Mouse (Mus musculus): ENCODE results near the gene Hist2h2aa1.
"Not testable (repeated sequence)": the region's sequence is repeated elsewhere in the genome, so short reads cannot be mapped to it uniquely, and the experiment has no call there.

Hist2h2aa1 gene

DNA sequence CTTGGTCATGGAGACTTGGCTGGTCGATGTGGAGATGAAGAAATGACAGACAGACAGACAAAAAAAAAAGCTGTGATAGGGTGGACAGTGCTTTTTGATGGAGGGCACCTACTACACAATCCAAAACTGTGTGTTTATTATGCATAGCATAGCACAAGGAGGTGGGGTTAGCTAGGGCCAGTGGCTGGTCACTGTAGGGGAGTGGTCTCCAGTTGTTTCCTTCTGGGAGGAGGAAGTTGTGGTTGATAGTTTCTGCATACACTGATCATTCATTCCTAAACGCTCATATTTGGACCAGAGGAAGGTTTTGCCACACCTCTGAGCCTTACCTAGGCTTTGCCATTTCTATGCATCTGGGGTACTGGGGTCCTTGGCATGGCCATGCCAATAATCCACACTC, 14.9 kb upstream of the Hist2h2aa1 start:
- DNase-seq (ENCODE audit: low spot score): no peak

DNA sequence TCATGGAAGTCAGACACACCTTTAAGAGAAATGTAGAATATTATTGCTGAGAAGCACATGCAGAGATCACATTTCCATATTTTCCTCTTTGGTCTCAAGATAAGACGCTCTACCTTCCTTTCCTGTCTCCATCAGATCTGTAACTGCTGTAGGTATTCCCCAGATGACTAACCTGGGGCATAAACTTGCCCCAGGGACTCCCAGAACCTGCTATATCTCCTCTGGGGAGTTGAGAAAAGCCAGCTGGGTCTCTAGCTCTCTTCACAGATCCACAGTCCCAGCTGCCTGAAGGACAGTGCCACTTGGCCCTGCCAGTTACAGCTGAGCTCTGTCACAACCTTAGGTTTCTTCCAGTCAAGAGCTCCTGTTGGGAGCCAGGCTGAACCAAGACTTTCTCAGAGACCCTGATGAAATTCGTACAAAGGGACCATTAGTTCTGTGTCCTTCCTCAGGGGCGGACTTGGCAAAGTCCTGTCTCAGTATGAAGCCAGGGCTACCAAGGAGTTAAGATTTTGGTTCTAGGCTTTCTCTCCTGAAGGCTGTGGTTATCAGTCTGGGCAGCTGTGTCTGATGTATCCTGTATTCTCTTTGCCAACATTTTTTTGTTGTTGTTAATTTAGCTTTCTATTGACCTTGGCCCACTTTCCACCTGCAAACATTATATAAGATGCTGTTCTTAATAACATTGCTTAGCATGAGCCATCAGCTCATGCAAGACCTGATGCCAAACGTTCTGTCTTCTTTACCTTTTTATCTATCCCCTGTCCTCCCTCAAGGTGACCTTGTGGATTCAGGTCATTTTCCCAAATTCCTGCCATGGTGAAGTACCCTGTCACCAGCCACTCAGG, 14.2 kb upstream of the Hist2h2aa1 start:
- no peak for DNase-seq (ENCODE audit: low spot score)

DNA sequence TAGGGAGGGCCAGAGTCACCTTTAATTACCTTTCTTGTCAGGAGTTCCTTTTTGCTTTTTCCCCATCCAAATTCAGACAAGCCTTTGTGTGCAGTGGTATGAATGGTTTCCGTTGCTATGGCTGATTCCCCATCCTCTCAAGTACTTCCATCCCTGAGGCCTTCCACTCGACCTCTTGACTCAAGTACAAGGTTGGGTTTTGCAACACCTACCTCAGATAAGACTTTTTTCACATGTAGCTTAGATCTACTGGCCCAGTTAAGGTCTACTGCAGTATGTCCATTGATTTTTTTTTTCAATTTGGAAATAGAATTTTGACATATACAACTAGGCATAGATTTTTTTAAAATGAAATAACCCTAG, 13.6 kb upstream of the Hist2h2aa1 start:
- no peak for DNase-seq (ENCODE audit: low spot score)

DNA sequence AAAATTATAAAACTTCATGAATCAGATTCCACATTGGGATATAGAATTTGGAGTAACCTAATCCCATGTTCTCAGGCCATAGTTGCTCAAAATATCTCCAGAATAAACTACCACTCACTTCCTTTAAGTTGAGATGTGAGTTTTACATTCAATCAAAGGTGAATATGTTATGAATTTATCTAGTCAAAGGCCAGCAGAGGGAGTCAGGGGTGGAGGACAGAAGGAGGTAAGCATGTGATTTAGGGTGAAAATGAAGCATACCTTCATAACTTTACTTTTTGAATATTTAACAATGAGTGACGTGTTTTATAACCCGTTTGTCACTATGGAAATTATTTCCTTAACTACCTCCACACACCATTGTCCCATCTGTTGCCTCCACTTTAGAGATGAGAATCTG, 10.4 kb upstream of the Hist2h2aa1 start:
- no peak for DNase-seq (ENCODE audit: low spot score)

DNA sequence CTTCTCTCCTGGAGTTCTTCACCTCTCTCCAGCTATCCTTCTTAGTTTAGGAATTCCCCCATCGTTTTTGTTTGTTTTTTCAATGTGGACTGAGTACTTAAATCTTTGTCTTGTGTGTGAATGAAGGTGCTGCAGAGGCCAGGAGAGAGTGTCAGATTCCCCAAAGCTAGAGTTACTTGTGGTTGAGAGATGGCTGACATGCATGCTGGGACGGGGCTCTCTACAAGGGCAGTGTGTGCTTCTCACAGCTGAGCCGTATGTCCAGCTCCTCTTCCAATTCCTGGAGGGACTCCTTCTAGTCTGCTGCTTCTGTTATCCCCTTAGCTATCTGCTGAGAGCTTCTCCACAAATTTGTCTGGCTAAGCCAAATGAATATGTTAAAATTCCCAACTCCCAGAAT, 9.5 kb upstream of the Hist2h2aa1 start:
- DNase-seq (ENCODE audit: low spot score): no peak

DNA sequence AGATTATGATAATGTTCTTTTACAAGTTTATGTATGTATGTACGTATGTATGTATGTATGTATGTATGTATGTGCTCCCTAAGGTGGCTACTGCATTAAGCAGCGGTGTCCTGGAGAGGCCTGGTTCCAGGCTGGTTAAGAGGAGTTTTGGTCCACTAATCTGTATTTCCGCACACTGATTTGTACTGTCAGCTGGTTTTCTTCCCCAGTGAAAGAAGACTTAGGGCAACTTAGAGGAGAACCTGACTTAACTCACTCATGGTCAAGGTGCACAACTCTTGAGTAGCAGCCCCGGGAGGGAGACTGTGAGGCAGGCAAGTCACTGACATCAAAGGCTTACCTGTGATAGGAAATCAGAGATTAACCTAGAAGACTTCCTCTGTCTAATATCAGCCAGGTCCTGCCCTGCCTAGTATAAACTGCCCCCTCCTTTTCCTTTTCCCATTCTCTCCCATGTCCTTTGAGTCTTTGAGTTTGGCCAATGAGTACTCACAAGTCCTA, 8.4 kb upstream of the Hist2h2aa1 start:
- DNase-seq (ENCODE audit: low spot score): no peak

DNA sequence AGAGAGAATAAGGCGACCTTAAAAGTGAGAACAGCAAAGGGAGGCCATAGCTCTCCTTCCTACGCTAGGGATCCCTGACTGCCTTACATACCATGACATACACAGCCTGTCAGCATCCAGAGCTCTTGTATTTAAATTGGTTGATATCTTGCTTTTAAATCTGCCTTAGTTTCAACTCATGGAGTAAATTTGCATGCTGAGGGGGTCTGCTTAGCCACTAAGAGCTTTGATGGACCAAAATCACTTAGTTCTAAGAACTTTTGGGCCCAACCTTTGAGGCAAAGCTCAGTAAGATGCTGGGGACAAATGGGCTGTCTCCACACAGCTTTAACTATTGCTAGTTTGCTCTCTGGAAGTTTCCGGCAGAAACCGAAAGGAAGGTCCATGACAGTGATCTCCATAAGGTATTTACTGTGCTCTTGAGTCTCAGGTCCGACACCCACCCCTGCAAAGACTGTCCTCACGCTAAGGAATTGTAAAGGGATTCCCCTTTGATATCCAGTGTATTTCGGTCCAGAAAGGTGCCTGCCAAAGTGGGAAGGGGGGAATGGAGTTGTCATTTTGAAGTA, 7.9 kb upstream of the Hist2h2aa1 start:
- DNase-seq (ENCODE audit: low spot score): no peak

DNA sequence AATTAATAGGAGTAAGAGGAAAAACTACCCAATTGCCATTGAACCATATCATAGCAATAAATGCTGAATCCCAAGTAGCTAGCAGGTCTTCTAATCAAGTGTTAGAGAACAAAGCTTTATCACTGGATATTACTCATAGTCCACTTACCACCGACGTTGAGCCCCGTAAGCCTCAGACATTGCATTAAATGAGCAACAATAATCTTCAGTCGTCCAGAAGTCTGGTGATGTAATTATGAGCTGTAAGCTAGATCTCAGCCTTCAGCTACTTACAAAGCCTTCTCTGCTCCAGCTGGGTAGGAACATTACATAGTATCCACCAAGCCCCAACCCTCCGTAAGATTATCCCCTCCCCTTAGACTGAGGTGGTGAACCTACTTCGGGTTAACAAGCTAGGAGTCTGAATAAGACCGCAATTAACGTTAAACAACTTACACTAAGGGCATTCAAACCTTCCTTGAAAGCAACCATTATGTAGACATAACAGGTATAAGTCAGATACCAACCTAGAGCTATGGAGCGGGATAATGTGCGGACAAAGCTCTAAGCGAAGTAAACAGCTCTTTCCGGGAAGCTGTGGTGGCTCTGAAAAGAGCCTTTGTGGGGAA, 7.3 kb upstream of the Hist2h2aa1 start:
- DNase-seq (ENCODE audit: low spot score): peak; percentile 53

DNA sequence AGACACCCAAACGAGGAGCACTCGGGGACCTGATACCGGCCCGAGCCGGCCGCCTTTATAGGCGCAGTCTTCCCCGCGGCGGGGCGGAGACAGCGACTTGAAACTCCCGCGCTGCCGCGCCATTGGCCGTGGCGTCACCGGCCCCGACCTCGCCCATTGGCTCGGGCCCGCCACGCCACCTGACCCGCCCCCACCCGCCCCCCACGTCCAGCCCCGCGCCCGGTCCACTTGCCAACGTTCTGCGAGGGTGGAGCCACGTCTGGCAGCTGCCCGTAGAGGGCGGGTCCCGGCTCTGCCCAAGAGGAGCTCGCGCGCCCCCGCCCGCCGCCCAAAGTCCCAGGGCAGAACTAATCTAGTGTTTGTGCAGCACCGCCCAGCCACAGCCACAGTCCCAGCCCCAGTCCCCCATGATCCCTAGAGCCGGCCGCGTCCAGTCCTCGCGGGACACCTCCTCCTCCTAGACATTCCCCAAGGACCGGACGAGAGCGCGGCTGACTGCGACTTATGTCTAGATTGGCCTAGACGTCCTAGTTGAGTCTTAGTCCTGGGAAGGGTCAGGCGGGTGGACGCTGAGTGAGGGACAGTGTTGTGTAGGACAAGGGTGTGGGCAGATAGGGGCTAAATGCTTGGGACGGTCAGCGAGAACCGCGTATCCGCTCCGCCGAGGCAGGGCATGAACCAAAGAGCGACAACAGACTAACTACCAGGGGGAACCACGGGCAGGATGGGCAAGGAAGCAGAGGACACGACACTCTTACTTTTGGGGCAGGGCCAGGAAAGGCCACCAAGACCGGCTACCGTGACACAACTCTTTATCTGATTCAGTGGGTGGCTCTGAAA, 6.1 kb upstream of the Hist2h2aa1 start, which contains the start of gene Hist2h3c2:
TSS of gene Hist2h3c2 (minus strand) at position 174 of the 840 bp plus-strand sequence.
- not testable (repeated sequence) for DNase-seq (ENCODE audit: low spot score)

DNA sequence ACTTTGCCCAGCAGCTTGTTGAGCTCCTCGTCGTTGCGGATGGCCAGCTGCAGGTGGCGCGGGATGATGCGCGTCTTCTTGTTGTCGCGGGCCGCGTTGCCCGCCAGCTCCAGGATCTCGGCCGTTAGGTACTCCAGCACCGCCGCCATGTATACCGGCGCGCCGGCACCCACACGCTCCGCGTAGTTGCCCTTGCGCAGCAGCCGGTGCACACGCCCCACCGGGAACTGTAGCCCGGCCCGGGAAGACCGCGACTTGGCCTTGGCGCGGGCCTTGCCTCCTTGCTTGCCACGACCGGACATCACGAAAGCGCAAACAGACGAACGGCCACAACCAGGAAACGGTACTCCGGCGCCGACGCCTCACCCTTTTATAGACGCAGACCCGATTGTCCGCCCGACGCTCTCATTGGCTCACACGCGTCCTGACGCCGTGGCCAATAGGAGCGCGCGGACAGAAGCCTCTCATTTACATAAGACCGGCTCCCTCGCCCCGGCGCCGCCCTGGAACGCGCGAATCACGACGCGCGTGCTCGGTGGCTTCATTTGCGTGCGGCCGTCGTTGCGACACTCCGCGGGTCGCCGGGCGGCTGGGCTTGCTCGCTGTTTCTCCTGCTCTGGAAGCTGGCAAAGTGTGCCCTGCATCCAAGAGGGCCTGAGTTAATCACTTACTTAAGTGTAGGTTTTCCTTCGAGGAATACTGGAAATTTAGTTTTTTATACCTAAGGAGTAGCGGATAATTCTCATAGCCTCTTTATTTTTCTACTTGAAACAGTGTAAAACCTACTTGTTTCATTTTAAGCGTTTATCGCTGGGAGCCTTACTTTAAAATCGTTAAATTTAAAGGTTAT, 5.1 kb upstream of the Hist2h2aa1 start, which contains the start of gene Hist2h2aa2:
TSS of gene Hist2h2aa2 (minus strand) at position 328 of the 850 bp plus-strand sequence.
- DNase-seq (ENCODE audit: low spot score): peak; percentile 92

DNA sequence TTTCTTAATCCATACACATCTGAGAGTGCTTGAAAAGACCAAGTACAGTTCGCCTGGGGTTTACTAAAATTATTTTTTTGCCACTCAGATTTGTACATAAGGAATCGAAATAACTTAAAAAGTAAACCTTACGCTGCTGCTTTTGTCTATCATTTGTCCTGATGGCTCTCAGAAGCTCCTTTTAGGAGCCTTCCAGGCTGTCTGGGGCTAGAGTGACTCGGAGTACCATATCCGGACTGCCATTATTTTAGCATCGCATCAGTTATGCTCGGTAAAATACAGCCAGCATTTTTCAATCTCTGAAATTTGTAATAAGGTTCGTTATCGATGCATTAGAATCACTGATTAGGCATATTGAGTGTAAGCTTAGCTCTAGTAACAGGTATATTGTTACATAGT, 4.5 kb upstream of the Hist2h2aa1 start:
- no peak for DNase-seq (ENCODE audit: low spot score)

DNA sequence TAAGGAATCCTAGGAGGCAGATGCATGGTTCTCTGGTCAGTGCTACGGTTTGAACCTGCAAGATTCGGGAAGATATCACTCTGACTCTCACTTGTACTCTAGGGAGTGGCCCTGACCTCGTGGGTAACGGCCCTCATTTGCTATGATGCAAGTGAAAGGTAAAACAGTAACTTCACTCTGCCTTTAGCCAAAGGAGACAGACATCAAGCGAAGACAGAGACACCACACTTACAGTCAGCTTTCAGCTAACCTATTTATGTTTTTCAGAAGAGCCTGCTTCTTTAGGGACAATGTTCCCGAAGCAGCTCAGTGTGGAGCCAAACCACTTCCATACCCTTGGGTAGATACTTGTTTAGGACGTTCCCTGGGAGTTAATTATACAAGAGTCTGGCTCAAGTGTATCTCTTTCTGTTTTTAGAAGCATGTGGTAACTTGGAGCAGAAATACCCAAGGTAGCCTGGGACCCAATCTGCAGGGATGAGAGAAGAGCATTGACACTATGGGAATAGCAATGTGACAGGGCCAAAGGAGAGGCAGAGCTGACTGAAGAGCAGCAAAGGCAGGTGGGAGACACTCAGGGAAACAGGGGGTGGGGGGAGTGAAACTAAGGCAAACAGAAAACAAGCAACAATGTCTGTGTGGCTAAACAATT, 1.2 kb upstream of the Hist2h2aa1 start:
- DNase-seq (ENCODE audit: low spot score): no peak

DNA sequence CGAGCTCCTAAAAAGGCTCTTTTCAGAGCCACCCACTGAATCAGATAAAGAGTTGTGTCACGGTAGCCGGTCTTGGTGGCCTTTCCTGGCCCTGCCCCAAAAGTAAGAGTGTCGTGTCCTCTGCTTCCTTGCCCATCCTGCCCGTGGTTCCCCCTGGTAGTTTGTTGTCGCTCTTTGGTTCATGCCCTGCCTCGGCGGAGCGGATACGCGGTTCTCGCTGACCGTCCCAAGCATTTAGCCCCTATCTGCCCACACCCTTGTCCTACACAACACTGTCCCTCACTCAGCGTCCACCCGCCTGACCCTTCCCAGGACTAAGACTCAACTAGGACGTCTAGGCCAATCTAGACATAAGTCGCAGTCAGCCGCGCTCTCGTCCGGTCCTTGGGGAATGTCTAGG, 721 bp downstream of the Hist2h2aa1 start:
- DNase-seq (ENCODE audit: low spot score): not testable (repeated sequence)

DNA sequence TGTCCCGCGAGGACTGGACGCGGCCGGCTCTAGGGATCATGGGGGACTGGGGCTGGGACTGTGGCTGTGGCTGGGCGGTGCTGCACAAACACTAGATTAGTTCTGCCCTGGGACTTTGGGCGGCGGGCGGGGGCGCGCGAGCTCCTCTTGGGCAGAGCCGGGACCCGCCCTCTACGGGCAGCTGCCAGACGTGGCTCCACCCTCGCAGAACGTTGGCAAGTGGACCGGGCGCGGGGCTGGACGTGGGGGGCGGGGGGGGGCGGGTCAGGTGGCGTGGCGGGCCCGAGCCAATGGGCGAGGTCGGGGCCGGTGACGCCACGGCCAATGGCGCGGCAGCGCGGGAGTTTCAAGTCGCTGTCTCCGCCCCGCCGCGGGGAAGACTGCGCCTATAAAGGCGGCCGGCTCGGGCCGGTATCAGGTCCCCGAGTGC, 1.1 kb downstream of the Hist2h2aa1 start, which contains the start of gene Hist2h3c1:
TSS of gene Hist2h3c1 (plus strand) at position 259 of the 430 bp plus-strand sequence.
- not testable (repeated sequence) for DNase-seq (ENCODE audit: low spot score)

DNA sequence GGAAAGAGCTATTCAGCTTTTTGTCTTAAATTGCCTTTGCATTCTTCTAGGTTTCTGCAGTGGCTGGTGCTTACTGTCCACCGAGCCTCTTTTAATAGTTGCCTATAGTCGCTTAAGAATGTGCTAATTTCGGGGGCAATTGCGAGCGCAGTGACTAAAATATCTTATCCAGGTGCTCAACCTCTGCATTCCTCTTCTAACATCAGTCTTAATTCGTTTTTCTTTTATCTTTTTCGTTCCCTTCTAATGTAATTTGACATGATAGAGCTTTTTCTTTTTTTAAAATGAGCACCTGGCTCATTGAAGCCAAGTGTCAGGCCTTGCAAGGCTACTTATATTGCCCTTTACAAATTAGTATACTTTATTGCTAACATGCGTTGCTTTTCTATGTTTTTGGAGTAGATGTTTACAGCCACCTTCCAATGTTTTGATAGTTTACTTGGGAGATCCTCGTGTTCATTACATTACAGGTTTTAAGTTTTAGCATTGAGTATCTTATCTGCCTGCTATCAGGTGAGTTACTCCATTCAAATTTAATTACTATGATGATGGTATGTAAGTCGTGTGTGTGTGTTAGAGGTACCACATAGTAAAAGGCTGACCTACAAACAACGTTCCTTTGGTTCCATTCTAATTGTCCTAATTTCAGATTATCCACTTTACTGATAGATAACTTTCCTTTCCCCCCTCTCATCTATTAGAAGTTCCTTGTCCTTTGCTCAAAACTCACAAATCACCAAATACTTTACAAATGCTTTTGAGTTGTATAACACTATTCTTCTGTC, 2.3 kb downstream of the Hist2h2aa1 start:
- no peak for DNase-seq (ENCODE audit: low spot score)

DNA sequence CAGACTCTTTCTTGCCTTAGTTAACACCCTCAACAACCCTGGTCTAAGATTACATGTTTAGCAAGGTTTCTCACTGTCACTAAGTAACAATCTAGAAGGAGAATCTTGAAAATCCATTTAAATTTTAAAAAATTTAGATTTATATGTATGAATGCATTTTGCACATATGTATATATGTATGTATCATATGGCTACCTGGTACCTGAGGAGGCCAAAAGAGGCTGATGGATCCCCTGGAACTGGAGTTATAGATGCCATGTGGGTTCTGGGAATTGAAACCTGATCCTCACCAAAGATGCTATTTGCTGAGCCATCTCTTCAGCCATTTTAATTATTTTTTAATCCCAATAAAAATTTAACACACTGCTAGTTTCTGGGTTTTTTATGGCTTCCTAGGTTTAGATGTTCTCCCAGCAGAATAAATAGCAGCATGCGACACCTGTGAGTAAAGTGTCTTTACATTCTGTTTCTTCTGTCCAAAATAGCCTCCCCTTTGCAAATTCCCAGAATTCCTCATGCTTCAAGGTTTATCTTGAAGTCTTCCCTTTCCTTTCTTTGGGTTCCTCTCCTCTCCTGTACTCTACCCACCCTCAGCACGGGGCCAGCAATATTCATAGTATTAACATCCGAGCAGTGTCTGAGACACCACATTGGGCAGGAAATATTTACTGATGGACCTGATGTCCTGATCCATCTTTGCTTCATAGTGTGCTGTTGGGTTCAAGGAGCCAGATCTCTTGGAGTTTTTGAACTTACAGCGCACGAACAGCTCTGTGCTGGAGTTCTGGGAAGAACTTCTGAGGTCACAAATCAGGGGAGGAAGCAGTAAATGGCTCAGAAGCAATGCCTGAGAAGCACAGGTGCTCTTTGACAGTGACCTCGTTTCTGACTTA, 3.1 kb downstream of the Hist2h2aa1 start:
- DNase-seq (ENCODE audit: low spot score): no peak

DNA sequence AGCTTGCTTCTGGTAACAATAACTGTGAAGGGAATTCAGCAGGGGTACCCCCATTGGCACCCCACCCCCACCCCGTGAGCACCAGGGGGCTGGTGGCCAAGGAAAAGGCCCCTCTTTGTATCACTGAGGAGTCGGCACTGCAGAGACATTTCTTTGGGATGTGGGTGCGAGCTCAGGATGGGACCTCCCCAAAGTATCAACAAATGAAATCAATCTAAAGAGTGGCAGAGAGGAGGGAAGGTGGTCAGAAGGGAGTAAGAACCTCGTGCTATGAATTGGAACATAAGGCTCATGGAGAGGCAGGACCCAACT, 3.7 kb downstream of the Hist2h2aa1 start:
- no peak for DNase-seq (ENCODE audit: low spot score)

DNA sequence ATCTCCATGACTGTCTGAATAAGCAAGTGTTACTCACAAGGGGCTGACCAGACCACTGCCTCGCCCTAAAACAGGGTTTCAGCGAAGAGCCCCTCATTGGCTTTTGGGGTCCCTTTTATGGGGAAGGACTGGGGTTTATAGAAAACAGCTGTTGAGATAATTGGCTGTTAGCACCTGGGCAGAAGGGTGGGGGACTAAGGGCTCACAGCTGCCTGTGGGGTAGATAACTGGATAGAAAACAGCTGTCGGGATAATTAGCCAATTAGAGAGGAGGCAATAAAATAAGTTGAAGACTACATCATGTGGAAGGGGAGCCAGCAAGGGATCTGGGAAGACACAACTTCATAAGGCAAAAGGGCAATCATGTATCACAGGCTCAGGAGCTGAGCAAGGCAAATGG, 5.6 kb downstream of the Hist2h2aa1 start:
- no peak for DNase-seq (ENCODE audit: low spot score)

DNA sequence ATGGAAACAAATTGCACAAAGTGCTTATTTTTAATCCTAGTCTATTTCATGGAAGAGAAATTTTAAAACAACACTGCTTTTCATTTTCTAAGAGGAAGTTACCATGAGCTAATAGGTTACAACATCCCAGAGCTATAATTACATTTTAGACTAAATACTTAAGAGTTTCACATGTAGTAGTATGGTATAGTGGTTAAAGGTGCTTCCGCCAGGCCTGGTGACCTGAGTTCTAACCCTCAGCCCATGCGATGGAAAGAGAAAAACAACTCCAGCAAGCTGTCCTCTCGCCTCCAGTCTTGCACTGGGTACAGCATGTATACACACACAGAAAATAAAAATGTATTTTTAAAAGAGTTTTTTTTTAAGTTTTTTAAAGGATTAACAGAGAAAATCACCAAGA, 6.5 kb downstream of the Hist2h2aa1 start:
- no peak for DNase-seq (ENCODE audit: low spot score)

All from testis, postnatal 14 days (tissue).